Mouse (Mus musculus) liver, embryonic 15.5 days (tissue): ENCODE measurements at regions not wholly inside any gene's neighbourhood (a gene's known extent, or its start where the extent isn't known, plus 50 kb on each side); places are given as distances from the start of the nearest gene placed in this dataset.

Source experiments
- ATAC-seq: fragments of 200-750 bp; cut with Nextera tagmentation; 2 replicates; pipeline ENCODE4 v1.8.0; 2017; ENCODE audit warnings: moderate number of reproducible peaks, mild to moderate bottlenecking, moderate library complexity; ENCODE audit not compliant: insufficient read depth
- H3K27ac ChIP-seq: fragments of 300-500 bp; sonication (generic); replicated peaks from 2 replicates; pipeline ENCODE4 v1.5.1; 2015; ENCODE audit warnings: mild to moderate bottlenecking, inconsistent platforms
- H3K27me3 ChIP-seq: fragments of 300-500 bp; sonication (generic); 2 replicates; pipeline ENCODE4 v1.6.1; 2015; ENCODE audit warnings: mild to moderate bottlenecking, inconsistent platforms
- H3K36me3 ChIP-seq: fragments of 300-500 bp; sonication (generic); replicated peaks from 2 replicates; pipeline ENCODE4 v1.6.1; 2015; ENCODE audit warnings: moderate library complexity, mild to moderate bottlenecking, inconsistent platforms
- H3K4me1 ChIP-seq: fragments of 300-500 bp; sonication (generic); replicated peaks from 2 replicates; pipeline ENCODE4 v1.6.1; 2015; ENCODE audit warnings: inconsistent platforms
- H3K4me2 ChIP-seq: fragments of 300-500 bp; sonication (generic); 2 replicates; pipeline ENCODE4 v1.6.1; 2015; ENCODE audit warnings: moderate library complexity, mild to moderate bottlenecking, inconsistent platforms
- H3K4me3 ChIP-seq: fragments of 300-500 bp; sonication (generic); replicated peaks from 2 replicates; pipeline ENCODE4 v1.5.1; 2015; ENCODE audit warnings: mild to moderate bottlenecking, inconsistent platforms
- H3K9ac ChIP-seq: fragments of 300-500 bp; sonication (generic); 2 replicates; pipeline ENCODE4 v1.6.1; 2015; ENCODE audit warnings: moderate library complexity, mild to moderate bottlenecking, inconsistent platforms
- H3K9me3 ChIP-seq: fragments of 300-500 bp; sonication (generic); replicated peaks from 2 replicates; pipeline ENCODE4 v1.6.1; 2016; ENCODE audit warnings: inconsistent platforms
- WGBS: fragments of 180-500 bp; shearing (Covaris S2); methylation state at CpG from one replicate; pipeline ENCODE4 v1.1.7; 2015; ENCODE audit warnings: mixed read lengths; ENCODE audit not compliant: insufficient replicate concordance; 5-methylcytosine and 5-hydroxymethylcytosine counted together

DNA sequence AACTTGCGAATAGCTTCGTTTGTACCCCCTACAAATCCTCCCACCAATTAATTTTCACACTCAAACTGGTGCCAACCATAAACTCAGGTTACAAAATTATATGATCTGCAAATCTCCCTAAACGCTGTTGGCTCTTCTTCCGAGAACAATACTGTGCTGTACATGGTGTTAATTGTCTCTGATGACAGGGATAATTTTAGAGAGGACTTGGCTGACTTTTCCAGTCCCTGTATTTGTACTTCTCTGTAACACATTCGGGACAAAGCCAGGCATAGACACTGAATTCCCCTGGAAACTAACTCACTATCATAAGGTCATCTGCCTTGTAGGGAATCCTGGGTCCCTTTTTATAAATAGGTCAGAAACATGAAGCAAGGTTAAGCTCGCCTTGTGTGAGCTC, 442.4 kb downstream of the Ppargc1a start:
- Histone ChIP-seq H3K9me3 (no peaks in the 10 kb centered on the region), H3K27me3 (no peaks in the 10 kb centered on the region), H3K4me3 (no peak overlapping the region), H3K36me3 (no peaks in the 10 kb centered on the region), H3K4me1 (no peaks in the 10 kb centered on the region), H3K27ac (no peak overlapping the region), H3K9ac (no peak overlapping the region), H3K4me2 (no peak overlapping the region)
- 55% methylated on average over 6 of the region's 6 CpGs for WGBS
- no peak for ATAC-seq

DNA sequence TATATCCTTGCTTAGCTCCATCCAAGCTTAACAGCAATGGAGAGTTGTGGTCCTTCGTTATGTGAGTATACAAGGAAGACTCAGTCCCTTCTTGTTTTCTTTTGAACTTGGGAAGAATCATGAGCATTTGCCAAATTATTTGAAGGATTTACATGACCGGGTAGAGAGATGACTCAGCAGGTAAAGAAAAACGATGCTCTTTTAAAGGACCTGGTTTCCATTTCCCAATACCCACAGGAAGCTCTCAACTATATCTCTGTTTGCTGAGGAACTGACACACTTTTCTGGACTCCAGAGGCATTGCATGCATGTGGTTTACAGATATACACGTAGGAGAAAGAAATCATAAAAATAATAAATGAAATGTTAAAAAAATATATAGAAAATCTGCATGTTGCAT, 457.5 kb downstream of the Ppargc1a start:
- Histone ChIP-seq H3K27me3 (no peaks in the 10 kb centered on the region), H3K4me3 (no peak overlapping the region), H3K4me1 (no peaks in the 10 kb centered on the region), H3K9ac (no peak overlapping the region), H3K27ac (no peak overlapping the region), H3K4me2 (no peak overlapping the region), H3K36me3 (no peaks in the 10 kb centered on the region), H3K9me3 (no peaks in the 10 kb centered on the region)
- no peak for ATAC-seq
- WGBS: 34% methylated on average over 4 of the region's 4 CpGs

DNA sequence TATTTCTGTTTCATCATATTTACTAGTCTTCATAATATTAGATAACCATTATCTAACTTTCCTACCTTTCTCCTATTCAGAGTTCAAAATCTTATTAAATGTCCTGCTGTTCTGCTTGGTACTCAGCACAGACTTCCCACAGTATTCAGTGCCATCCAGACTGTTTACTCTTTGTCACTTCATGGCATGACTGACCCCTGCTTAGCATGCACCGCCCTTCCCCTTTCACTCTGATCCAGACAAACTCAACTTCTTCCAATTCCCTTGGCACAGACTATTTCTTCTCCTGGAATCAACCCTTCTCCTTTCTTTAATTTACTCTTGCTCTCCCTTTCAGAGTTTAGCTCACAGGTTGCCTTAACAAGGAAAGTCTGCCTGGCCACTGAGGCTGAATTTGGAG, 458.8 kb downstream of the Ppargc1a start:
- no peaks in the 10 kb centered on the region for H3K9me3 ChIP-seq
- H3K4me3 ChIP-seq: no peak overlapping the region
- H3K9ac ChIP-seq: no peak overlapping the region
- no peaks in the 10 kb centered on the region for H3K36me3 ChIP-seq
- ATAC-seq: no peak
- no peak overlapping the region for H3K4me2 ChIP-seq
- H3K27ac ChIP-seq: no peak overlapping the region
- H3K27me3 ChIP-seq: no peaks in the 10 kb centered on the region
- whole genome bisulfite sequencing: 59% methylated on average over 1 of the region's 1 CpGs
- H3K4me1 ChIP-seq: no peaks in the 10 kb centered on the region

DNA sequence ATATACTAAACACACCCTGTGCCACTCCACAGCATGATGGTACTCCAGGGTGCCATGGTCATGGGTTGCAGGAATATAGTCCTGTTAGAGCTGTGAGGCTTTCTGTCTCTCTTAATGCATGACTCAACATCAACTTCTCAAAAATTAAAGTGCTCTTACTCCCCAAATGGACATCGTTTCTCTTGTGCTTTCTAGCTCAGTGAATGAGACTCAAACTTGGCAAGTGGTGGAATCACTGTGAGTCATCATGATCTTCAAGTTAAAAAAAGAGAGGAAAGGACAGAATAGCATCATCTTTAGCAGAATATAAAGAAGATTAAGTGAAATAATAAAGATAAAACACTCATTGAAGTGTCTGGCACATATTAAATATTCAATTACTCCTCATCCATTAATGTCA, 459.3 kb downstream of the Ppargc1a start:
- no peaks in the 10 kb centered on the region for H3K36me3 ChIP-seq
- no peak overlapping the region for H3K4me3 ChIP-seq
- H3K4me2 ChIP-seq: no peak overlapping the region
- H3K27me3 ChIP-seq: no peaks in the 10 kb centered on the region
- no peaks in the 10 kb centered on the region for H3K4me1 ChIP-seq
- H3K27ac ChIP-seq: no peak overlapping the region
- no peak overlapping the region for H3K9ac ChIP-seq
- H3K9me3 ChIP-seq: no peaks in the 10 kb centered on the region
- WGBS: 54% methylated on average over 1 of the region's 1 CpGs
- ATAC-seq: no peak

DNA sequence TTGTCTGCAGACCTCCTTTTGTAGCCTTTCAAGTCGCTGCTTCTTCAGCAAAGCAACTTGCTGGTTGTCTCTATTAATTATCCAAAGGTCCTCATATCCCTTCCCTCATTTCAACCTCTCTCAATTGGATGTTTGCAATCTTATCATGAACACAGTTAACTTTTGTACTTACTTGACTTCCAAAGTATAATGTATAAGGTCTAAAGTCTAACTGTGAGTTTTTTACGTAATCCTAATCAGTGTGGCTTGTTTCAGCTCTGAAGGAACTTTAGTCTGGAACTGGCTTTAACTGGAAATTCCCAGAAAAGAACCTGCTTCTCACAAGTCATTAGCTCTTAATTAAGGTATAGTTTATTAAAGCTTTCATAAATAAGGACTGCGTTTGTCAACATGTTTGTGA, 467.6 kb downstream of the Ppargc1a start:
- no peak for ATAC-seq
- no peaks in the 10 kb centered on the region for H3K36me3 ChIP-seq
- H3K4me2 ChIP-seq: no peak overlapping the region
- H3K9me3 ChIP-seq: no peaks in the 10 kb centered on the region
- no peaks in the 10 kb centered on the region for H3K4me1 ChIP-seq
- no peak overlapping the region for H3K4me3 ChIP-seq
- no peak overlapping the region for H3K27ac ChIP-seq
- H3K9ac ChIP-seq: no peak overlapping the region
- 51% methylated on average over 3 of the region's 3 CpGs for WGBS
- H3K27me3 ChIP-seq: no peaks in the 10 kb centered on the region

DNA sequence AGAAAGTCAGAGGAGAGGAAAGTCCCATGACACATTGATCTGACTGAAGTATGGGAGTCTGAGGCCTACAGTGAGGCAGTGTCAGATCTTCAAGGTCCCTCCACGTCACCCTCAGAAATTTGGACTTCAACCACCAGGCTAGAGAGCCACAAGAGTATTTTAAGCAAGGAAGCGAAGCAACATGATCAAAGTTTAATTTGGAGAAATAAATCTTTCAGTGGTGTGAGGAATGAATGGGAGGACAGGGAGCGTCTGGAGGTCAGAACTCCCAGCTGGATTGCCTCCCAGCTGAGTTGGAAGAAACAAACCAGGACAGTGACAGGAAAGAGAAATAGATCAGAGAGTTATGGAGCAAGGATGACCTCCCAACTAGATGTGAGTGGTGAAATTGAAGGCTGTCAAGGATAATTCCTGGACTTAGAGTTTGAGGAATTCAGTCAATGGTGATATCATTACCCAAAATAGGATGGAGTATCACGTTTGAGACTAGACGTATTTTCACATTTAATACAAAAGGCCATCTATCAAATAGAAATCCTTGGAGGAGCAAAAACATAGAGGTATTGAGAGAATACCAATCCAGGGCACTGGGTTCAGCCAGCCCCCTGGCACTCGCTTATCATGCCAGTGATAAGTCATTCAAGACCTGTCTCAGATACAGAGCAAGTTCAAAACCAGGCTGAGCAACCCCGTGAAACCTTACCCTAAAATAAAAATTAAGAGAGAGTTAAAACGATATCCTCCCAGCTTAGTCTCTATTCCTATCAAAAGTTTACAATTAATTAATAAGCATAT, 494.7 kb downstream of the Ppargc1a start:
- Histone ChIP-seq H3K27me3 (no peaks in the 10 kb centered on the region), H3K36me3 (no peaks in the 10 kb centered on the region), H3K4me3 (no peak overlapping the region), H3K27ac (no peak overlapping the region), H3K9me3 (no peaks in the 10 kb centered on the region), H3K4me2 (no peak overlapping the region), H3K4me1 (no peaks in the 10 kb centered on the region), H3K9ac (no peak overlapping the region)
- no peak for ATAC-seq
- WGBS: 59% methylated on average over 8 of the region's 8 CpGs

DNA sequence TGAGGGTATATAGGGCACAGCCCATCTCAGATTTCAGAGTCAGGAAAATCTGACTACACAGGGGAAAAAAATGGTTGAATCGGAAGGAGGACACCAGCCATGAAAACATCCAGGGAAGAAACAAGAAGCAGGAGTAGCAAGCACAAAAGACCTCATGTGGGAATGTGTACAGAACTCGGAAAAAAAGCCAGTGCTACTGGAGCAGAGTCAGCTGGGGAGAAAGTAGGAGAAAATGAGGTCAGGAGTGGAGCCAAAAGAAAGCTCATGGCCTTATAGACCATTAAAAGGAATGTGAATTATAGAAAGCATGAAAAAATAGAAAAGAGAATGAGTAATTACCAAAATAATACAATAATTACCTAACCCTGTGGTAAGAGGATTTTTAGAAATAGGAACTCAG, 495.4 kb downstream of the Ppargc1a start:
- no peak for ATAC-seq
- Histone ChIP-seq H3K4me2 (no peak overlapping the region), H3K27ac (no peak overlapping the region), H3K4me3 (no peak overlapping the region), H3K27me3 (no peaks in the 10 kb centered on the region), H3K4me1 (no peaks in the 10 kb centered on the region), H3K36me3 (no peaks in the 10 kb centered on the region), H3K9me3 (no peaks in the 10 kb centered on the region), H3K9ac (no peak overlapping the region)
- 37% methylated on average over 2 of the region's 2 CpGs for WGBS

DNA sequence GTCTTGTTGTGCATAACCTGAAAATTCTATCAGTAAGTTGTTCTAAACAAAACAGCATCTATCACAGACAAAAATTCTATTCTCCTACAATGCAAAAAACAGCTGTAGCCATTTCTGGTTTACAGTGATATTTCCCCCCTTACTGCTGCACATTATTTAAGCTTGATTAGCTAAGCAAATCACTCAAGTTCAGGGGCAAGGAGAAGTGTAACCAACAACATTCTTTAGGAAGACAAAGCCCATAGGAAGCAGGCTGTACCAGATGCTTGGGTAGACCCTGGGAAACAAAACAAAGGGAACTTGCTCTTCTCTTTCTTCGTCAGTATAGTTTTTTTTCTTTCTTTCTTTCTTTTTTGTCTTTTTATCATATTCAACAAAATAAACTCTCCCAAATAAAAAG, 497.9 kb downstream of the Ppargc1a start:
- Histone ChIP-seq H3K4me3 (no peak overlapping the region), H3K27ac (no peak overlapping the region), H3K4me2 (no peak overlapping the region), H3K27me3 (no peaks in the 10 kb centered on the region), H3K36me3 (no peaks in the 10 kb centered on the region), H3K9ac (no peak overlapping the region), H3K4me1 (no peaks in the 10 kb centered on the region), H3K9me3 (no peaks in the 10 kb centered on the region)
- no peak for ATAC-seq
- WGBS: 21% methylated on average over 1 of the region's 1 CpGs

DNA sequence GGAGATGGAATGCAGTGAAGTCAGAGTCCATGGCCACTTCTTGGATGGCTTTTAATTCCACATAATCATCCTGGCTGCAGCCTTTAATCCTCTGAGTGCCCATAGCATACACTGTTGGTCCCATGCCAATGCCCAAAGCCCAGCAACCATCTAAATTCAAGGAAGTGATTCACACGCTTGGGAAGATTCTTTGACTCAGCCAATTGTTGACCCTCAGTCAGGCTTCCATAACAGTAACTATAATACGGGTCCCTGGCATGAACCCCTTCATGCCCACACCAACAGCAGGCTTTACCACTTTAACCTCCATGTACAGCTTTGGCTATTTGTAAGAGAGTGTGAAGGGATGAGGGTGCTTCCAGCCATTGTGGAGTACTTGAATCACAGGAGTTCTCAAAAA, 521.7 kb downstream of the Ppargc1a start:
- H3K4me2 ChIP-seq: no peak overlapping the region
- H3K4me1 ChIP-seq: no peaks in the 10 kb centered on the region
- H3K4me3 ChIP-seq: no peak overlapping the region
- no peak overlapping the region for H3K9ac ChIP-seq
- no peaks in the 10 kb centered on the region for H3K36me3 ChIP-seq
- WGBS: 61% methylated on average over 2 of the region's 2 CpGs
- H3K9me3 ChIP-seq: no peaks in the 10 kb centered on the region
- H3K27ac ChIP-seq: no peak overlapping the region
- no peaks in the 10 kb centered on the region for H3K27me3 ChIP-seq
- ATAC-seq: no peak

DNA sequence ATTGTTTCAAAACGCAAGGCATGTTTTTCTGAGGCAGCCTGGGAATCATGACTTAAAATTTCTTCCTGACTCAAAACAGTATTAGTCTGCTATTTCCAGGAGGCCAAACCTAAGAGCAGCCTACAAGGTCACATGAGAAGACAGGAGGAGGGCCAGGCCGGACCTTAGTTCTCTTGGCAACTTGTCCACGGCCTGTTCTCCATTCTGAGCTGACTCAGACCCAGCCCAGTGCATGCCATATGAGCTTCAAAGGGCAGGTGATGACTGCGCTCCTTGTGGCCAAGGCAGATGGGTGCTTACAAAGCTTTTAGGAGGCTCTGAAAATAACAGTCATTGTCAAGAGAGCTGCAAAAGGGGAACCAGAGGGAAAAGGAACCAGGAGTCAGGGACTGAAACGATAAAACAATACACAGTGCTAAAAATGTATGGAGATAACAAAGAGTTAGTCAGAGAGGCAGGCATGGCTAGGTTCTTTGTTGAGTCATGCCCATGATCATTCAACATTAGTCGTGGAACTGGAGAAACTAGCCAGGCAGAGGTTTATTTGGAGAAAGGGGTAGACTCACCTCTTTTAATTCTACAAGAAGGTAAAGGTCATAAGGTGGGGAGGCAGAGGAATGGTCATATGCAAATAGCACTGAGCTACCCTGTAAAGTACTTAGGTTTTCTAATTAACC, 525.8 kb downstream of the Ppargc1a start:
- WGBS: 56% methylated on average over 6 of the region's 6 CpGs
- no peak for ATAC-seq
- Histone ChIP-seq H3K9me3 (no peaks in the 10 kb centered on the region), H3K36me3 (no peaks in the 10 kb centered on the region), H3K4me3 (no peak overlapping the region), H3K9ac (no peak overlapping the region), H3K4me2 (no peak overlapping the region), H3K27me3 (no peaks in the 10 kb centered on the region), H3K4me1 (no peaks in the 10 kb centered on the region), H3K27ac (no peak overlapping the region)

DNA sequence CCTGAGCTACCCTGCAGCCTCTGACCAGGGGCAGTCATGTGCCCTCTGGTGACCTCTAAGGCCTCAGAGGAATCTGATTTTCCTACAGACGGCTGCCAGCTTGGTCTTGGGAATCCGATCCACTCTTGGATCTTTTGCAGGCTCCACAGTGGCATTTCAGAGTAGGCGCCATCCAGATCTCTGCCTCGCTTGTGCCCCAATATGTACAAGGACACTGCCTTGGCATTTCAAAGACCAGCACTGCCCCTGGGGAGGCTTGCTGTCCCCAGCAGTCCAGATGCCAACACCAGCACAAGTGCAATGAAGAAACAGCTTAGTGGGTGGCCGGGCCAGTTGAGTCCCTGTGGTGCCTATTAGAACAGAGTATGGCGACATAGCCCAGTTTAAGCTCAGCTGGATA, 526.6 kb downstream of the Ppargc1a start:
- Histone ChIP-seq H3K36me3 (no peaks in the 10 kb centered on the region), H3K4me3 (no peak overlapping the region), H3K27me3 (no peaks in the 10 kb centered on the region), H3K9me3 (no peaks in the 10 kb centered on the region), H3K4me1 (no peaks in the 10 kb centered on the region), H3K27ac (no peak overlapping the region), H3K4me2 (no peak overlapping the region), H3K9ac (no peak overlapping the region)
- no peak for ATAC-seq
- 59% methylated on average over 6 of the region's 6 CpGs for WGBS

DNA sequence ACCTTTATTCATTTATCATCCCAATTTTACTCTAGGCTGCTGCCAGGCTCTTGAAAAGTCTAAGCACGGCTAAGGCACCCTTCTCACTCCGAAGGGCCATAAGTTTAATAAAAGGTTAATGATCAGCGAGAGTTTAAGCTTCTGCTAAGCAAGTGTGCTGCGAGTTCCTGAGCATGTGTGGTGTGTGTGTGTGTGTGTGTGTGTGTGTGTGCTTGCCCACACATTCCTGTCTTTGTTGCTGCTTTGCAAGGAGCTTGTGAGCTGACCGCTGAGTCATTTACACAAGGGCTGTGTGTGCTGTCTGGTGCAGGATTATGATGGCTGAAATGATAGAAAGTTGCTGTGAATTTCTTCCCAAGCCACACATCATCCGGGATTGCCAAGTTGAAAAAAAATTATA, 527.1 kb downstream of the Ppargc1a start:
- Histone ChIP-seq H3K9me3 (no peaks in the 10 kb centered on the region), H3K4me2 (no peak overlapping the region), H3K36me3 (no peaks in the 10 kb centered on the region), H3K9ac (no peak overlapping the region), H3K4me3 (no peak overlapping the region), H3K4me1 (no peaks in the 10 kb centered on the region), H3K27ac (no peak overlapping the region), H3K27me3 (no peaks in the 10 kb centered on the region)
- ATAC-seq: no peak
- WGBS: 54% methylated on average over 6 of the region's 6 CpGs
